Mouse (Mus musculus) lung, postnatal 36 days (tissue): ENCODE measurements around the gene Maml3.

Source experiments
- DNase-seq: peaks from one replicate; pipeline ENCODE4 v3.0.0; 2022; ENCODE audit warnings: mixed read lengths

Maml3 gene

GRCm38 (mm10) chr3:51861631-51862030 lies 243.2 kb downstream of the Maml3 start:
- DNase-seq = no peak

DNA sequence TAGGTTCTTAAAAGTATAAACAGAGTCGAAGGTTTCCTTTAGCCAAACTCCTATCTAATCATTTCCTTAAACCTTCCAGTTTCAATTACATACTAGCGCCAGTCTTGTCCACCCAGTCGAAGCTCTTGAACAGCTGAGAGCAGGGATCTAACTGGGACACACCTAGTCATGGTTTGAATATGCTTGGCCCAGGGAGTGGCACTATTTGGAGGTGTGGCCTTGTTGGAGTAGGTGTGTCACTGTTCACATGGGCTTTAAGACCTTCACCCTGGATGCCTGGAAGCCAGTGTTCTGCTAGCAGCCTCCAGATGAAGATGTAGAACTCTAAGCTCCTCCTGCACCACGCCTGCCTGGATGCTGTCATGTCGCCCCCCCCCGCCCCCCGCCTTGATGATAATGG lies 244.4 kb downstream of the Maml3 start:
- DNase-seq = no peak

DNA sequence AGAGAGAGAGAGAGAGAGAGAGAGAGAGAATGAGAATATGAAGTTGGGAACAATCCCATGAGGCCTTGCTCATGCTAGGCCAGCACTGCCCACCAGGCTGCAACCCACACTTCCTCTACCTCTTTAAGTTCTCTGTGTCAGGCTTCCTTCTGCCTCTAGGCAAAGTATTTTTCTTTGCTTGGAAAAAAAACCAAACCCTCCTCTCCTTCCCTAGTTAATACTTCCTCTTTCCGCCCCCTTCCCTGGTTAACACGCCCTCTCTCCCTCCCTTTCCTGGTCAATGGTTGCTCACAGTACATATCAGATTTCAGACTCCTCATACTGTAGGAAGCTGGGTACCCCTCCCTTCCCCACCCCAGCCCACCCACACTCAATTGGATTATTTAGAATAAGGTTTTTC lies 245.7 kb downstream of the Maml3 start:
- DNase-seq = no peak

DNA sequence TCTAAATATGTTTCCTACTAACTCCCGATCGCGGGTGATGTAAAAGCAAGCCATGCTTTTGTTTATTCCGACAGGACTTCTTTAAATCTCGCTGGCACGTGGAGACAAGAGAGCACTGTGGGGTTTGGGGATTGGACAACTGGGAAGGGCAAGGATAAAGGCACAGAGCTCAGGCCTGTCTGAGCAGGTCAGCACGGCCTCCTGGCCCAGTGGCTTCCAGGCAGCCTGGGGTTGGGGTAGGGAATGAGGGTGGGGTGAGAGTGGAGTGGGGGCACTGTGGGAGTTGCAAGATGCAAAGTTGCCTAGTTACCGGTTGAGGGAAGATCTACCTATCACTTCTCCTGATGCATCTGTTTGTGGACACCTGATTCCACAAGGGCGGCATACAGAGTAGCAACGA lies 250.7 kb downstream of the Maml3 start:
- DNase-seq = no peak

DNA sequence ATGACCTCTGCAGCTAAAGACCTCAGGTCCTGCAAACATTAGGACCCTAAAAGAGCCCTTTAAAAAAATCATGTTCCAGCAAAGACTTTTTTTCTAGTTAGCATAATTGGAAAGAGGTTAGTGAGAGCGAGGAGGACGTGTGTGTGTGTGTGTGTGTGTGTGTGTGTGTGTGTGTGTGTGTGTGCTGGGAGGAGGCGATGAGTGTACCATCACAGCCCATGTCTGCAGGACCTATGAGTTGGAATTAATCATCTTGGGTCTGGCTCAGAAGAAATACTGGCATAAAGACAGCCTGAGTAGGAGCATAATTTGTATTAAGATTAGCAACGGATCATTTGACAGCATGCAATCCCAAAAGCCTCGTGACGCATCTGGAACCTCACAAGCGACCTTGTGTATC lies 251.3 kb downstream of the Maml3 start:
- DNase-seq = no peak

GRCm38 (mm10) chr3:51852692-51853091 lies 252.2 kb downstream of the Maml3 start:
- DNase-seq = no peak

- no peak for DNase-seq
These were observed 253.3 kb downstream of the Maml3 start for GRCm38 (mm10) chr3:51851596-51851995.

GRCm38 (mm10) chr3:51849462-51849861 lies 255.4 kb downstream of the Maml3 start:
- DNase-seq = no peak

DNA sequence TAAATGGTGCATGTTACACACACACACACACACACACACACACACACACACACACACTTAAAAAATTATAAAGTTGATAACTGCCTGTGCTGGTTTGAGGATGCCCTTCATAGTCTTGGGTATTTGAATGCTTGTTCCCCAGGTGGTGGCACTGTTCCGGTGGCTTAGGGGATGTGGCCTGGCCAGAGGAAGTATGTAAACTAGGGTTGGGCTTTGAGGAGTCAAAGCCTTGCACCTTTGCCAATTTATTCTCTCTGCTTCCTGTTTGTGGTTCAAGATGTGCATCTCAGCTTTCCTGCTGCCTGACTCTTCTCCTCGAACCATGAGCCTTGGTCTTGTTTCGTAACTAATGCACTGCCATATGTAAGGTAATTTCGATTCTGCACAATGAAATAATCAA lies 257.6 kb downstream of the Maml3 start:
- DNase-seq = no peak

DNA sequence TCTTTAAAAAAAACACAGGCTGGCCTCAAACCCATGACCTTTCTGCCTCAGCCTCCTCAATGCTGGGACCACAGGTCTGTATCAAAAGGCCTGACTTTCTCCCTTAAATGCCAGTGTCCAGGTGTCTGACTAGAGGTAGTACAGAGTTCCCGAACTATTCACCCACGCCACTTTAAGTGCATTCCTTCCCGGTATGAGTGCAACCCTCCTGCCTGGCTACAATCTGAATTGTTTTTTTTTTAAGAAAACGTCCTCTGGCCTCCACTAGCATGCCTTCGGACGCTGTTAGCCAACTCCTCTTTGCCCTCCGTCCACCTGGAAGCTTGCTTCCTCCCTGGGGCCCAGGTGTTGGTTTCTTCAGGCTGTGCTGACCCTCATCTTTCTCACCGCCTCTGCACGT lies 260.6 kb downstream of the Maml3 start:
- peak; percentile 30 for DNase-seq

DNA sequence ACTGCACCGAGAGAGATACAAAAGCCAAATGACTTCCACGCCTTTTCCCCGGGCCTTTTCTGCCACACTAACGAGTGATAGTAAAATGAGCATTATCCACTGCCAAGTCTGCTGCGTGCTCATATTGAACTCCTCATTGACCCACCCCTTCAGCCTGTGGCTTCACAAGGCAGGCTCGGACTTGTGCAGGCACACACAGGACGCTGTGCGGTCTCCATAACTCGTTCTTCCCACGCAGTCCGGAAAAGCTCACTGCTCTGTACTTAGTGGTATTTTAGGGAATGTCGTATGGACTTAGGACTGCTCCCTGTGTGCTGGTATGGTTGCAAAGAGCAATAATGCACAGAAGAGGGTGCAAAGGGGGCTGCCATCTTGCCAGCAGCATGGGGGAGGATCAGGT lies 262.7 kb downstream of the Maml3 start:
- no peak for DNase-seq

DNA sequence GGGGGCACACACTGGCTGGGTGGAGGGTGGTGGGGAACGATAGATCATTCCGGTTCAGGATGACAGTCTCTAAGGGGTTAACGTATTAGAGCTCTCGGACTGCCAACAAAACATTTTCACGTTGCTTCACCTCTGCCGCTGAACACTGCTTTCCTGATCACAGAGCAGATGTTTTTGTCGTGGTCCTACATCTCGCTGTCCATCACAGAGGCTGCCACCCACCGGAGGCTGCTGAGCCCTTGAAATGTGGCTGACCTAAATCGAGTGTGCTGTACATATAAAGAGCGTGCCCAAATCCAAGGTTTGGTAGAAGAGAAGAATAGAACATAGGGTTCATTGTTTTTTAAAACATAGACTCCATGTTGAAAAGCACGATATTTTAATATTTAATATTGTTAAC lies 263.3 kb downstream of the Maml3 start:
- DNase-seq = no peak

DNA sequence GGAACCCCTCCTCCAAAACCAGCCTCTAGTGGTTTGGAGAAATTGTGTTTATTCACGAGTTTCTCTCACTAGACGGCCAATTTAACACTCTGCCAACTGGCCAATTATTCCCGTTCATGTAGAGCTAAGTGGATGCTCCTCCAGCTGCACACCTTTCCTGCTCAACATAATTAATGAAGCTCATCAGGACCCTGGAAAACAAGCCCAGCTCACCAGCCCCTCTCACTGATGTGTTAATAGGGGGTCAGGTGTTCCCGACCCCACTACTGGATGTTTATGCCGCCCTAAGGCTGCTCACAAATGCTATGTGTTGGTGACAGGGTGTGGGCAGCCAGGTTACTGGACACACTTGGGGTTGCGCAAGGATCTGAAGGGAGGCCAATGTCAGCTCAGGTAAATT lies 263.7 kb downstream of the Maml3 start:
- DNase-seq = peak; percentile 32

DNA sequence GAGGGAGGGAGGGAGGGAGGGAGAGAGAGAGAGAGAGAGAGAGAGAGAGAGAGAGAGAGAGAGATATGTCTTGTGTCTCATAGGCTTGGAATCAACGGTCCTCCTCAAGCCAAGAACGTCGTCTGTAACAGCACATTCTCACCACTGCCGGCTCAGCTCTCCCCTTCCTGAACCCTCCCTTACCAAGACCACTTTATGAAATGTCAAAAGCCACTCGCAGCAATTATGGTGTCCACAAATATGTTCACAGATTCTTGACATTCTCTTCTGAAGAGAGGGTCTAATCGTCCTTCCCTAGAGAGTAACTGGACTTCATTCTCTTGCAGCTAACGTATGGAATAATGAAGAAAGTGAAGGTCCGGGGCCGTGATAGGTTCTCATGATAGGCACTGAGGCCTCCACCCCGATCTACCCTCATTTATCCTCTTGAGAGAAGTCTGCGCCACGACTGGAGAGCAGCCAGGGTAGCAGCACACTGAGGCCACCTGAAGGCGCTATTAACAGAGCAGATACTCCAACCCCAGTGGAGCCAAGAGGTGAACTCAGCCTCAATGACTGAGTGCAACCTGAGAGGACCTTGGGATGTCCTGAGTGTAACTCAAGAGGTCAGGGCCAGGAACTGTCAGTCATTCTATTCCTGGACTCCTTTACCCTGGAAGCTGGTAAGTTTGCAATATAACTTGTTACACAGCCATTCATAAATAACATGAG lies 264.6 kb downstream of the Maml3 start:
- DNase-seq = peak; percentile 20

DNA sequence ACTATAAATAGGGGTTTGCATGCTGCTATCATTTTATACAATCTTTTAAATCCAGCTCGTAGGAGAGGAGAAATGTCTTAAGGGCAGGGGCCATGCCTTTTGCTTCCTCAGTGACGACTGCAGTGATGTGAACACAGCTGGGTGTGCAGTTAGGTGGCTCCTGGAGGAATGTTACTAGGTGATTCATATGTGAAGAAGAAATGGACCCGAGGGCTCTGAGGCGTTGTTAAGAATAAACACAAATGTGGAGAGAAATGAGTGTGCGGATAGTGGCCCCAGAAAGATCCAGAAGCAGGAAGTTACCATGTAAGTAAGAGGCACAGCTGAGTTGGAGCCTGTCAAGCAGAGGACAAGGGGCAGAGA lies 265.5 kb downstream of the Maml3 start:
- no peak for DNase-seq

GRCm38 (mm10) chr3:51838696-51839352 lies 266.1 kb downstream of the Maml3 start:
- DNase-seq = no peak

- DNase-seq = no peak
These were observed 271.9 kb downstream of the Maml3 start for GRCm38 (mm10) chr3:51832985-51833384.

DNA sequence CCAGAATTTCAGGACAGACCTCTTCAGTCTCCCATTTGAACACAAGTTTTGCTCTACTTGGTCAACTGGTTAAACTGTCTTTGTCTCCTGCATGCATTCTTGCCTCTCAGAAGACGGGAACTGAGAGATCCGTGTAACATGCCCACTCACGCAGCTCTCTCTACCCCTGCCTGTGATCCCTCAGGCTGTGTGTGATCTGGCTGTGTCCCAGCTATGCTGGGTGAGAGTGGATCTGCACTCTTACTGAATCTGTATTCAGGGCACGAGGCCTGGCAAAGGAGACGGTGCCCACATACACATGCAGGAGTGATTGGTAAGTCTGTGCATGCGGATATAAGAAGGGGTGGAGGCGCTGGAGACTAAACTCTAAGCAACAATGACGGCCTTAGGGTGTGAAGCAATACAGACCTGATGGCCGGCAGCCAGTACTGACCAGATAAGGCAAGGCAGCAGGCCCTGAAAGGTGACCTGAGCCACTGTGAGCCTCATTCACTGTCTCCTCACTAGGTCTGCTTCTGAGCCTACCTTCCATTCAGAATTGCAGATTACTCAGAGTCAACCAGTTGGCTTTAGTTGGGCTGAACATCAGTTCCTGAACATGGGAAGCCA lies 274.0 kb downstream of the Maml3 start:
- DNase-seq = peak; percentile 46

GRCm38 (mm10) chr3:51825530-51825929 lies 279.3 kb downstream of the Maml3 start:
- no peak for DNase-seq

DNA sequence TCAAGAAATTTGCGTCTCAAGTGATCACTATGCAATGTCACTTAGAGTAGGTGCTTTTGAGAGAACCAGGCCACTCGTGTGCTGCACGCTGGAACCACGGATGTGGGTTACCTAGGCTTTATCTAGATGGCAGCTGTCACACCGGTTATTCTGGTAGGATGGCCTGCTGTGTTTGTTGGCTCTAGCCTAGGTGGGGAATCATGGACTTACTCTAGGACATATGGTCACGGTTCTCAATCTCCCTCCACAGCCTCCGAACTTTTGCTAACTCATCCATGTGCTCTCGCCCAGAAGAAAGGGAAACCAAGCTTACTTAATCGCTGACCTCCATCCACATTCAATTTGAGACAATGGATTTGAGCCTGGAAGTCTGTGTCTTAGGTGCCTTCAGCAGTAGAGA lies 280.4 kb downstream of the Maml3 start:
- no peak for DNase-seq

GRCm38 (mm10) chr3:51821551-51821950 lies 283.3 kb downstream of the Maml3 start:
- DNase-seq = no peak

- no peak for DNase-seq
These were observed 285.8 kb downstream of the Maml3 start for GRCm38 (mm10) chr3:51819109-51819508.

DNA sequence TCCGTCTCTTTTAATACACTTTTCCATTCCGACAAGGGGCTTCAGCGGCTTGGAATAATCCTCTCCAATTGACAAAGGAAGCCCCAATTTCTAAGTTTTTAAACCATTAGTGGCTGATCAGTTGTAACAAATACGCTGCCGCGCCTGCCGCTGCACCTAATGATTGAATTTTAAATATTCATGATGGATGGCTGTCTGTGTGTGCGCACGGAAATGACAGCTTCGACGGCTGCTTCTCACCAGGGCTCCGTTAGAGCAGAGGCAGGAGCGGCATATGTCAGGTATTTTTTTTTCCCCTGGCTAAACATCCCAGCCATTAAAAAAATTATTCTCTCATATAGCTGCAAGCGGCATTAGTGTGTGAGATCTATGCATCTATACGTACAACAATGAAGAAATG lies 287.0 kb downstream of the Maml3 start:
- no peak for DNase-seq

DNA sequence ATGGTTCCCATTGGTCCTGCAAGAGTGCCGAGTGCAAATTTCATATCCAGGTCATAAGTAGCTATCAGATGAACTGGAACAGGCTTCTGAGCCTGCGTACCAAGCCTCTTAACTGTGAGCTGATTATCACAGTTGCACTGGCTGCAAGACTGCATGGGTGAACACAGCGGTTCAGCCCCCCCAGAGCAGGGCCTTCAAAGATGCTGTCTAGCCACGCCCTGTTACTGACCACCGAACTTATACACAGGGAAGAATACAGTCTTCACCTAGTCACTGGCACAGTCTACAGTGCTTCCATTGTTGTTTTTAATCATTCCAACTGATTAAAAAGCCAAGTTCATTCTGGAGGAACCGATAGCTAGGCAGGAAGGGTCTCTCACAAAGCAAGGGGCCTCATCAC lies 287.5 kb downstream of the Maml3 start:
- DNase-seq = no peak
